Mouse (Mus musculus): Measurements from ENCODE around the gene Phf7. TPM values are rescaled to one million over a fixed set of nuclear protein-coding genes. Genes with fewer than 3 reads are reported as not detected.

Phf7 gene
- polyA plus RNA-seq, 1 experiment, result 7.4 TPM

DNA sequence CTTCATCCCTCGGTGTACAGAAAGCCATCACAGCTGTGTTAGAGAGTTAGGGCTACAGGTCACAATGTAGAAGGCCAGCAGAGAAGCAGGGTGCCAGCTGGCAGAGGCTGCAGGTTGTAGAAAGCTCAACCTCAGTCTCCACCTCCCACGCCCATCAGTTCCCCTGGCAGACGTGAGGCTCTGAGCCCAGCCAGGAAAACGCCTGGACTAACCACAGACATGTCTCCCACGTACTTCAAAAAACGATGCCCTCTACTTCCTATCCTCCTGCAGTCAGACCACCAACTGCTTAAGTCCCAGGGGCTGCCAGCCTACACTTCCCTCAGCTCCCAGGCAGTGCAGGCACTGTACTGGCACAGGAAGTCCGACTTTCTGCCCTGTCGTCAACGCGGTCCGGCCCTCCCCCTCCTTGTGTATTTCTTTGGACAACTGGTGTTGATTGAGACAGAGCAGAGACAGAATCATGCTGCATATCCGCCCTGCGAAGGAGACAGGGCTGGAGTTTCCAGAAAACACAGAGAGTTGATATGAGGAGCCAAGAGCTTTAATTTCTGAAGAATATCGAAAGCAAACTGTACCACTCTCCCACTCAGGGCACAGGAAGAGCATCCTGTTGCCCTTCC, 56.1 kb downstream of the Phf7 start:
- no peak for DNase-seq (ENCODE audit: low read depth)
- no peak for TF ChIP-seq CTCF (IDR thresholded peaks at IDR 0.05; ENCODE audit: borderline replicate concordance, extremely low read depth, insufficient read depth, insufficient read length)
- TF ChIP-seq POLR2A (IDR thresholded peaks at IDR 0.05; ENCODE audit: borderline replicate concordance, extremely low read depth, insufficient read depth, insufficient read length, poor library complexity, severe bottlenecking), result no peak

DNA sequence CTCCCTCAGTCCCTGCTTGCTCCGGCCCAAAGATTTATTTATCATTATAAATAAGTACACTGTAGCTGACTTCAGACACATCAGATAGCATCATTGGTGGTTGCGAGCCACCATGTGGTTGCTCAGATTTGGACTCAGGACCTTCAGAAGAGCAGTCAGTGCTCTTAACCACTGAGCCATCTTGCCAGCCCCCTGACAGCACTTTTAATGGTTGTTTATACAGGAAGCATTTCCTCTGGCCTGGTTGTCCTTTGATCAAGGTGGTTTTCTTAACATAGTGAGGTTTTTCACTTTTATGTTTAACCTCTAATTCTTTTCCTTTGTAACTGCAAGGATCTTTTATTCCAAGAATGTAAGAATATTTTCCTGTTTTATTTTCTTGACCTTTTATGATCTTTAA, 56.7 kb downstream of the Phf7 start:
- TF ChIP-seq CTCF (IDR thresholded peaks at IDR 0.05; ENCODE audit: borderline replicate concordance, extremely low read depth, insufficient read depth, insufficient read length) (no peak), POLR2A (IDR thresholded peaks at IDR 0.05; ENCODE audit: borderline replicate concordance, extremely low read depth, insufficient read depth, insufficient read length, poor library complexity, severe bottlenecking) (no peak)
- no peak for DNase-seq (ENCODE audit: low read depth)

DNA sequence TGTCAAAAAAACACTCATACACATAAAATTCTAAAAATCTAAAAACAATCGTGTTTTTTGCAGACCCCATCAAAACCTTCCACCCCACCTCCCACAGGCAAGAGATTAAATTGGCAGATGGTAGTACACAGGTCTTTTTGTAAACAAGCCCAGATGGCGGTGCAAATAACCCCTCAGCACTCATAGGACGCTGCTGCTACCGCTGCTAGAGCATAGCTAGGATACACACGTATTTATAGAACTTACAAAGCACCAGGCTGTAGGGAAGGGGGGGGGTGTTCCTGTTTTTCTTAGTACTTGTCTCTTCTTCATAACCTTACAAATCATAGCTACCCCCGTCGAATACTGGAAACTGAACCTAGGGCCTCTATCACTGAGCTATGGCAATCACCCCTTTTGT, 57.3 kb downstream of the Phf7 start:
- TF ChIP-seq POLR2A (IDR thresholded peaks at IDR 0.05; ENCODE audit: borderline replicate concordance, extremely low read depth, insufficient read depth, insufficient read length, poor library complexity, severe bottlenecking) (no peak), CTCF (IDR thresholded peaks at IDR 0.05; ENCODE audit: borderline replicate concordance, extremely low read depth, insufficient read depth, insufficient read length) (no peak)
- peak; percentile 69 for DNase-seq (ENCODE audit: low read depth)

DNA sequence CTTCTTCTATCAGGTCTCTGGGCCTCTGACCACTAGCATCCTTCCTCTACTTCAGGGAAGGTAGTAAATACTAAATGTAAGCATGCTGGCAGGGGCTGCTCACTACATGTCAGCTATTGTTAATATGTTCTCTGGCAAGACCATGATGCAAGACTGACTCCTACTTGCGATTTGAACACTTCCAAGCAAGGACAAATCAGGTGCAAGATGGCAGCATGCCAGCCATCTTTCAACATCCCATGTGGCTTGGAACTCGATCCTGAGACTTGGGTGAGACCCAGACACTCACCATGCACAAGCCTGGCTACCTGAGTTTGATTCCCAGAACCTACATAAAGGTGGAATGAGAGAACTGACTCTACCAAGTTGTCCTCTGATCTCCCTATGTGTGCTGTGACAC, 59.2 kb downstream of the Phf7 start:
- DNase-seq (ENCODE audit: low read depth), result peak; percentile 49
- TF ChIP-seq POLR2A (IDR thresholded peaks at IDR 0.05; ENCODE audit: borderline replicate concordance, extremely low read depth, insufficient read depth, insufficient read length, poor library complexity, severe bottlenecking), result no peak
- TF ChIP-seq CTCF (IDR thresholded peaks at IDR 0.05; ENCODE audit: borderline replicate concordance, extremely low read depth, insufficient read depth, insufficient read length), result no peak

DNA sequence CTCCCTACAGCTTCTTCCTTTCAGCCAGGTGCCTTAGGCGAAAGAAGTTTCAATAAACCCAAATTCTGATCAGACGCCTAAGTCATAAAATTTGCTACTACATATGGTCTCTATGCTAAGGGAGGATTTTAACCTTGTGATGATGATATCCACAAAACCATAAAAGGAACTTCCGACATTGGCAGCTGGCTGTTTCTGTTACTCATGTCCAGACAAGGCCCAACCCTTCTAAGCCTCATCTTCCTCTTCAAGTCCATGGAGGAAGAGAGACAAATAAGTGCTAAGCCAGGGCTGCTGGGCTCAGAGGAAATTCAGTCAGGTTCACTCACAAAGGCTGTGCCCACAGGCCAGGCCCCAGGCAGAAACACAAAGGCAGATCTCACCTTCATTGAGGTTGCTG, 61.8 kb downstream of the Phf7 start:
- DNase-seq (ENCODE audit: low read depth), result no peak
- TF ChIP-seq POLR2A (IDR thresholded peaks at IDR 0.05; ENCODE audit: borderline replicate concordance, extremely low read depth, insufficient read depth, insufficient read length, poor library complexity, severe bottlenecking) (no peak), CTCF (IDR thresholded peaks at IDR 0.05; ENCODE audit: borderline replicate concordance, extremely low read depth, insufficient read depth, insufficient read length) (no peak)

DNA sequence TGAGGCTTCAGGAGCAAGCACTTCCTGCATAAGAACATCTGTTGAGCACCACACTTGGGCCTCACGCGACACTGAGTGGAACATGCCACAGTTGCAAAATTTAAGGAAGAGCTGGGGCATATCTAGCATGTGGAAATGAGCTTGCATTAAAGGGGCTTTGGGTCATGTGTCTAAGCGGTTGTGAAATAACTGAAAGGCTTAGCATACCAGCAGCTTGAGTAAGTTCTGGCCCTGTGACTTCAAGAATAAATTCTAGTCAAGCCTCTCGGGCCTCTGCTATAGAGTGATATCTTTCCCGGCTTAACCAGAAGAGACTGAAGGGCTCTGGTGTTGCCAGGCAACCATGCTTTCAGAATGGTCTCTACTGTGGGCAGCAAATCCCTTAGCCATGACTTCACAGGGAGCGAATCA, 62.3 kb downstream of the Phf7 start:
- peak; percentile 63 for DNase-seq (ENCODE audit: low read depth)
- TF ChIP-seq CTCF (IDR thresholded peaks at IDR 0.05; ENCODE audit: borderline replicate concordance, extremely low read depth, insufficient read depth, insufficient read length) (no peak), POLR2A (IDR thresholded peaks at IDR 0.05; ENCODE audit: borderline replicate concordance, extremely low read depth, insufficient read depth, insufficient read length, poor library complexity, severe bottlenecking) (no peak)

Other genes with a start within 250 kb of the Phf7 start
- gene Glt8d1, start 249.9 kb downstream of the Phf7 start, polyA plus RNA-seq (2012; rRNA removed), result 100 and 116 TPM in 2 replicates
- 203 and 258 TPM in 2 replicates for gene Spcs1, start 249.6 kb downstream of the Phf7 start, polyA plus RNA-seq (2012; rRNA removed)
- 40.4 and 48.8 TPM in 2 replicates for gene Pbrm1, start 232.2 kb downstream of the Phf7 start, polyA plus RNA-seq (2012; rRNA removed)
- gene Gnl3, start 232.2 kb downstream of the Phf7 start, polyA plus RNA-seq (2012; rRNA removed), result 60.1 and 76.3 TPM in 2 replicates
- gene Smim4, start 122.4 kb downstream of the Phf7 start, polyA plus RNA-seq (2012; rRNA removed), result 31.2 and 46.2 TPM in 2 replicates
- gene Nt5dc2, start 120.3 kb downstream of the Phf7 start, polyA plus RNA-seq (2012; rRNA removed), result 369 and 407 TPM in 2 replicates
- gene Stab1, start 82.7 kb downstream of the Phf7 start, polyA plus RNA-seq (2012; rRNA removed), result 28.7 and 35.1 TPM in 2 replicates
- 4.6 and 6.3 TPM in 2 replicates for gene Tnnc1, start 43.0 kb downstream of the Phf7 start, polyA plus RNA-seq (2012; rRNA removed)
- 362 and 506 TPM in 2 replicates for gene Nisch, start 34.4 kb downstream of the Phf7 start, polyA plus RNA-seq (2012; rRNA removed)
- 1.7 and 2.7 TPM in 2 replicates for gene Sema3g, start 33.5 kb downstream of the Phf7 start, polyA plus RNA-seq (2012; rRNA removed)
- gene Bap1, start 133 bp upstream of the Phf7 start, polyA plus RNA-seq (2012; rRNA removed), result 136 and 158 TPM in 2 replicates
- gene Dnah1, start 72.6 kb upstream of the Phf7 start, polyA plus RNA-seq (2012; rRNA removed), result 7.1 and 7.5 TPM in 2 replicates
- gene Capn7, start 85.3 kb upstream of the Phf7 start, polyA plus RNA-seq (2012; rRNA removed), result 61.6 and 67.7 TPM in 2 replicates
- gene Sh3bp5, start 184.8 kb upstream of the Phf7 start, polyA plus RNA-seq (2012; rRNA removed), result 110 and 167 TPM in 2 replicates
- gene Eaf1, start 243.1 kb upstream of the Phf7 start, polyA plus RNA-seq (2012; rRNA removed), result 19.1 and 19.5 TPM in 2 replicates
- 21.3 and 24.5 TPM in 2 replicates for gene Mettl6, start 243.7 kb upstream of the Phf7 start, polyA plus RNA-seq (2012; rRNA removed)

Data from brain, embryonic 14.5 days (tissue).